Mouse (Mus musculus) adrenal gland, adult 10 weeks (tissue): Measurements from ENCODE around the gene Olfr32. TPM values are rescaled to one million over a fixed set of nuclear protein-coding genes. Genes with fewer than 3 reads are reported as not detected.

Experiments
- polyA plus RNA-seq: library from polyadenylated mRNA; stranded (reverse); fragments of 350-450 nt; fragmentation: Illumina TruSeq; extraction: RNeasy Lipid Tissue Mini Kit (QIAGEN cat#74804); gene quantifications from one replicate; pipeline ENCODE4 v1.2.3, GENCODE M21; 2014; ENCODE audit warnings: low read depth, low replicate concordance

Gene Olfr32
- polyA plus RNA-seq, result not detected

DNA sequence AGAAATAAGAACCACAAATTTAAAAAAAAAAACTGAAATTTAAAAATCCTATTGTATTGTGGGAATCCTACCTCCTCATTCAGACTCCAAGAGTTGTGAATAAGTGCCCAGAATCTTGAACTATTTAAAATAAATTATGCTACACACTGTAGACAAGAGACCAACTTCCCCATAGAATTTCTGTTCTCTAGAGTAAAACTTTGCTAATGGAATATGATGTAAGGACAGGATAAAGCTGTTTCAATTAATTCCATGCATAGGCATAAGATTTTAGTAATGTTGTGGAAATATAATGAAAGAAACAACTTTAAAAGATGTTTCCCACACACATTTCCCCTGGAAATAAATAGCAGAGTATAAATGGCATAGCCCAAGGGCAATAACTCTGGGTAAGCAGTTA, at the start of gene Olfr32:
Olfr32 (minus strand) TSS at position 101 of the 400 bp plus-strand sequence.

DNA sequence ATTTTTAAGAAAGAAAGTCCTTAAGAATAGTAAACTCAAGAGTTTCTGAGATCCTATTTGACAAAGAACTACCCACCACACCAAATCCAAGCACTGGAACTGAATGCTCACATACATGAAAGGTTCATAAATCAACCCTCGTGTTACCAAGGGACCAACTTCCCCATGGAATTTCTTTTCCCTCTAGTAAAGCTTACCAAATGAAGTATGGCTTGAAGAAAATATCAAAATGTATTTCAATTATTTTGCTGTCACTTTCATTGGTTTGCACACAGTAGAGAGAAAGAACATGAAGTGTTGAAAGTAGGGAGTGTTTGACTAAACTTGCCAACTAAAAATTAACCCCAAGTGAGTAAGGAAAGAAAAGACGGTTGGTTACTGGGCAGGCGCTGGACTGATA, 10.9 kb upstream of the Olfr32 start, which contains the start of gene Olfr1270:
Olfr1270 (minus strand) TSS at position 101 of the 400 bp plus-strand sequence.

DNA sequence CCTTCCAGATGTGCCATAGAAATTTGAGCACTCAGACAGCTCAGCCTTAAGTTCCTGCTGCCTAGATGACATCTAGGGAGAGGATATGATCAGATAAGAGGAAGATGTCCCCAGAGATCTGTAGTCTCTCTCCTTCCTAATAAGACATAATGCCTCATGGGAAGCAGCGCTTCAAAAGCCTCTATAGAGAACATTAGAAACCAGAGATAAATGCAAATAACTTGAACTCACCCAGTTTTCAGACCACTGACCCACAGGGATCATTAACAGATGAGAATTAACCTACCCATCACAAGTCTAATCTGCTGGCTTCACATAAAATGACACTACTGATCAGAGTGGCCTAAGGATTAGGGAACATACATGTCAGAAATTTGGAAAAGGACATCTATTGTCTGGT, 20.8 kb downstream of the Olfr32 start, which contains the start of gene Olfr1269:
Olfr1269 (minus strand) TSS at position 101 of the 400 bp plus-strand sequence.

Other genes starting within 250 kb of the Olfr32 start
- not detected for gene Olfr1258, start 215.0 kb downstream of the Olfr32 start, polyA plus RNA-seq
- gene Olfr1259, start 193.6 kb downstream of the Olfr32 start, polyA plus RNA-seq, result not detected
- not detected for gene Olfr1260, start 168.0 kb downstream of the Olfr32 start, polyA plus RNA-seq
- gene Olfr1261, start 151.1 kb downstream of the Olfr32 start, polyA plus RNA-seq, result not detected
- not detected for gene Olfr1262, start 142.2 kb downstream of the Olfr32 start, polyA plus RNA-seq
- not detected for gene Olfr1263, start 130.2 kb downstream of the Olfr32 start, polyA plus RNA-seq
- not detected for gene Olfr1264, start 116.7 kb downstream of the Olfr32 start, polyA plus RNA-seq
- gene Olfr1265, start 107.0 kb downstream of the Olfr32 start, polyA plus RNA-seq, result not detected
- gene Olfr140, start 78.7 kb downstream of the Olfr32 start, polyA plus RNA-seq, result not detected
- not detected for gene Olfr1269, start 20.9 kb downstream of the Olfr32 start, polyA plus RNA-seq
- gene Olfr1270, start 10.8 kb upstream of the Olfr32 start, polyA plus RNA-seq, result not detected
- gene Olfr1506, start 82.2 kb upstream of the Olfr32 start, polyA plus RNA-seq, result not detected
- gene Olfr142, start 115.3 kb upstream of the Olfr32 start, polyA plus RNA-seq, result not detected
- gene Olfr1271, start 128.7 kb upstream of the Olfr32 start, polyA plus RNA-seq, result not detected
- gene Olfr1272, start 150.5 kb upstream of the Olfr32 start, polyA plus RNA-seq, result not detected
- not detected for gene Gm13769, start 179.9 kb upstream of the Olfr32 start, polyA plus RNA-seq